Mouse (Mus musculus) CH12.LX (cell line): ENCODE data around the gene Sucnr1.

Experiments
- BHLHE40 ChIP-seq: IDR thresholded peaks from 2 replicates; pipeline ENCODE4 v1.6.1; 2011; ENCODE audit warnings: mild to moderate bottlenecking, low read depth, low read length, improper control_type of control experiment
- CTCF ChIP-seq, 2 experiments: IDR thresholded peaks in 1 of 2; conservative IDR thresholded peaks in 1 of 2; 2 replicates each; pipeline ENCODE4 v1.5.1; 2011 to 2012; ENCODE audit warnings: low read depth in 2 of 2, low read length in 2 of 2, improper control_type of control experiment in 1 of 2, inconsistent platforms in 1 of 2, mild to moderate bottlenecking in 1 of 2, moderate library complexity in 1 of 2
- E2F4 ChIP-seq: IDR thresholded peaks from 2 replicates; pipeline ENCODE4 v1.6.1; 2011; ENCODE audit warnings: low read depth, low read length, improper control_type of control experiment; ENCODE audit not compliant: insufficient replicate concordance
- ELF1 ChIP-seq: IDR thresholded peaks from 2 replicates; pipeline ENCODE4 v1.6.1; 2014; ENCODE audit warnings: low read depth, mild to moderate bottlenecking, inconsistent platforms, low read length, improper control_type of control experiment
- GABPA ChIP-seq: IDR thresholded peaks from 2 replicates; pipeline ENCODE4 v1.6.1; 2012; ENCODE audit warnings: low read depth, low read length, improper control_type of control experiment, inconsistent platforms; ENCODE audit not compliant: insufficient replicate concordance
- MAFK ChIP-seq: IDR thresholded peaks from 2 replicates; pipeline ENCODE4 v1.6.1; 2011; ENCODE audit warnings: low read length, improper control_type of control experiment; ENCODE audit not compliant: insufficient replicate concordance
- MAX ChIP-seq: IDR thresholded peaks from 2 replicates; pipeline ENCODE4 v1.6.1; 2011; ENCODE audit warnings: low read length, improper control_type of control experiment
- MYC ChIP-seq: IDR thresholded peaks from 2 replicates; pipeline ENCODE4 v1.6.1; 2011; ENCODE audit warnings: low read depth, mild to moderate bottlenecking, improper control_type of control experiment, low read length
- POLR2A ChIP-seq: IDR thresholded peaks from 2 replicates; pipeline ENCODE4 v1.6.1; 2011; ENCODE audit warnings: low read depth, mild to moderate bottlenecking, improper control_type of control experiment, low read length
- POLR2AphosphoS2 ChIP-seq: IDR thresholded peaks from 2 replicates; pipeline ENCODE4 v1.6.1; 2011; ENCODE audit warnings: low read depth, low read length, improper control_type of control experiment
- RAD21 ChIP-seq: IDR thresholded peaks from 2 replicates; pipeline ENCODE4 v1.6.1; 2011; ENCODE audit warnings: low read depth, mild to moderate bottlenecking, low read length, improper control_type of control experiment, moderate library complexity
- SIN3A ChIP-seq: IDR thresholded peaks from 2 replicates; pipeline ENCODE4 v1.6.1; 2012; ENCODE audit warnings: low read length, improper control_type of control experiment, inconsistent platforms
- SMC3 ChIP-seq: IDR thresholded peaks from 2 replicates; pipeline ENCODE4 v1.6.1; 2011; ENCODE audit warnings: low read depth, low read length, improper control_type of control experiment
- ZMIZ1 ChIP-seq: IDR thresholded peaks from 2 replicates; pipeline ENCODE4 v1.6.1; 2012; ENCODE audit warnings: low read depth, mild to moderate bottlenecking, inconsistent platforms, low read length, improper control_type of control experiment

DNA sequence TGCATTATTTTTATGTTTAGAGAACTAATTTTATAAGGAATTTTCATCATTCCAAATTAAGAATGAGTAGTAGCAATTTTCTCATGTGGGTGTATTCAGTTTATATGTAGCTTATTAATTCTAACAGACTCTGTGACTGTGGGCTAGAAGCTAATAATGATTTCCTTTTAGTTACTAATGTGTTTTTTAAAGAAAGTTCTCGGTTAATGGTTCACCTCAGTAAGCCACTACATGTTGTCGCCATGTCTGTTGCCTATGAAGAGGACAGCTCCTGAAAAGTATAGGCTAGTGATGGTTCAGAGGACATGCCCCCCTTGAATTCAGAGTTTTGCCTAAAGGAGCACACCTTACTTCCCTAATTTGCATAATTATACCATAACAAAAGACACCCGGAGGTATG lies 1.1 kb downstream of the Sucnr1 start:
- TF ChIP-seq CTCF (conservative IDR thresholded peaks at IDR 0.05 in 1 of 2, IDR thresholded peaks at IDR 0.05 in 1 of 2; ENCODE audit: low read depth in 2 of 2, low read length in 2 of 2), result no peak
- no peak for TF ChIP-seq GABPA
- TF ChIP-seq POLR2A, result no peak
- no peak for TF ChIP-seq BHLHE40
- no peak for TF ChIP-seq SIN3A
- TF ChIP-seq SMC3, result no peak
- TF ChIP-seq ELF1, result no peak
- no peak for TF ChIP-seq E2F4
- TF ChIP-seq ZMIZ1, result no peak
- no peak for TF ChIP-seq MAX
- TF ChIP-seq RAD21, result no peak
- no peak for TF ChIP-seq MYC
- TF ChIP-seq POLR2AphosphoS2, result no peak
- no peak for TF ChIP-seq MAFK
